Mouse (Mus musculus): ENCODE measurements at regions not wholly inside any gene's neighbourhood (a gene's known extent, or its start where the extent isn't known, plus 50 kb on each side); places are given as distances from the start of the nearest gene placed in this dataset.
A peak's percentile ranks its signal among the peaks of the same experiment; 100 is the strongest.

DNA sequence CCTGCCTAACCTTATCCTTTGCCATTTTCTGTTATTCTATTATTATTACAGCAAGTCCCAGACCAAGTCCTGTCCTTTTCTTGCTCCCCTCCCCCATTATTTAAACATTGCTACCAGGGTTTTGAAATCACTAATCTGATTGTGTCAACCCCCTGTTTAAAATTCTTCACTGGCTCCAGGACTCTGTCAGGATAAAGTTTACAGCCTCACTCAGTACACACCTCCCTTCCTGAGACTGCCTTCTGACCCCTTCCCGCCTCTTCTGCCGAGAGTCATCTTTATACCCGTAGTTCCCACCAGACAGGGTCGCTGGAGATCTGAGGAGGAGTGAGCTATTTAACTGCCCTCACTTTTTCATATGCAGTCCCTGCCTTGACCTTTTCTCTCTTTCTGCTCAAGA lies 110.3 kb upstream of the Syt6 start:
- no peak for DNase-seq

- DNase-seq = no peak
Measured at GRCm38 (mm10) chr3:103465132-103465690, 109.8 kb upstream of the Syt6 start.

DNA sequence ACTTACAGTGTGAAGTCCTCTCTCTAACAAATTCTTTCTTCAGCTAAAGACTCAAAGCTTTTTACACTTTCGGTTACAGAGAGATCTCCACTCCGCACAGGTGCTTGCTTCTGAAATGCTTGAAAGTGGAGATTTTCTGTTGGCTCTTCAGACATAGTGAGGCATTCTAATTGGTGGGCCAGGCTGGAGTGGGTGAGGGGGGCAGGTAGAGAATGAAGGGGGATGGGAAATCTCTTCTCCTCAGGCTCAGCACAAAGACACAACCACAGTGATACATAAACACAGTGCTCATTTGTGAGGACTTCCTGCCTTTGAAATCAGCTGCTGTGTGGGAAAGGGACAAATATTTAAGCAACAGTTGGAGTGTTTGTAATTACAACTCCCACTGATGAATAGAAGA lies 109.1 kb upstream of the Syt6 start:
- no peak for DNase-seq

DNA sequence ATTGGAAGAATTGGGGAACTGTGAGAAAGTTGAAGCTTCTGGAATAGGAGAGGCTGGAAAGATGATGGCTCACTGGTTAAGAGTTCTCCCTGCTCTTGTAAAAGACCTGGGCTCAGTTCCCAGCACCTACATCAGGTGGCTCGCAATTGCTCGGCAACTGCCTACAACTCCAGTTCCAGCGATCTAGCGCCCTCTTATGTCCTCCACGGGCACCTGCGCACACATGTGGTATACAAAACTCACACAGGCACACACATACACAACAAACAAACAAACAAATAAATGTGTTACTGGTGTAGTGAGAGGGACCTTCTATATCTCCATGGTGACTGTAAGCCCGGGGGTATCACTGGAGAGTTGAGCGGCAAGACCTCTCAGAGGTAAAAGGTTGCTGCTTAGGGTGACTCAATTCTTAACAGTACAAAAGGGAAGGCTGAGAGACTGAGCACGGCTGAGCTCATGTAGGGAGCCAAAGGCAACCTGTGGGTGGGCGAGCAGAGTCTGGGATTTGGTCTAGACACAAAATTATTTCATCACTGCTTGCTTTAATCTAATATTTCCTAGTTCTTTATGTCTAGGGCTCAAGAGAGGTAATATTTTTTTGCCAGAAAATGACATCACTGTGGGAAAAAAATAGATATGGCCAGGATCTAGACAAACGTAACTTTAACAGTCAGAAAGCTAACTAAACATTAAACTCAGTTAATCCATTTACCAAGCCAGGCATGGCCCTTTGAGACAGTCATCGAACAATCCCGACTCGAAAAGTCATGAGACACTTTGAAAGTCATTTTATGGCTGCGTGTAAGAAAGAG lies 104.2 kb upstream of the Syt6 start:
- DNase-seq = no peak

DNA sequence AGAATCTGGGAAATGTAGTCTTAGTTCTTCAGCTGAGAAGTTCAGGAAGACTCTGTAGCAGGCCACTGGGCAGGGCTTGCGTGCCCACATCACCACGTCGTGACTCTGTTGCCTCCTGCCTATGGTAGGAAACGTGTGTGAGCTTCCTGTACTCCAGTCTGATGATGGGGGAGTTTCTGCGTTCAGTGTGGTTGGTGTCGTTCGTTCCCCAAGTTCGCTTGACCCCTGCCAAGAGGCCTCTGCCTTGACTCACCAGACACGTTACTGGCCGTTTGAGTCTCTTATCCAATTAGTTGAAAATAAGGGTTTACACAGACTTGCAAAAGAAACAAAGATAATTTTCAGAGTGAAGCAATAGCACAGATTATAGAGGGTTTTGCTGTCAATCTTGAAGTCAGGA lies 102.4 kb upstream of the Syt6 start:
- DNase-seq = no peak

GRCm38 (mm10) chr3:103473336-103473735 lies 101.7 kb upstream of the Syt6 start:
- DNase-seq = no peak

DNA sequence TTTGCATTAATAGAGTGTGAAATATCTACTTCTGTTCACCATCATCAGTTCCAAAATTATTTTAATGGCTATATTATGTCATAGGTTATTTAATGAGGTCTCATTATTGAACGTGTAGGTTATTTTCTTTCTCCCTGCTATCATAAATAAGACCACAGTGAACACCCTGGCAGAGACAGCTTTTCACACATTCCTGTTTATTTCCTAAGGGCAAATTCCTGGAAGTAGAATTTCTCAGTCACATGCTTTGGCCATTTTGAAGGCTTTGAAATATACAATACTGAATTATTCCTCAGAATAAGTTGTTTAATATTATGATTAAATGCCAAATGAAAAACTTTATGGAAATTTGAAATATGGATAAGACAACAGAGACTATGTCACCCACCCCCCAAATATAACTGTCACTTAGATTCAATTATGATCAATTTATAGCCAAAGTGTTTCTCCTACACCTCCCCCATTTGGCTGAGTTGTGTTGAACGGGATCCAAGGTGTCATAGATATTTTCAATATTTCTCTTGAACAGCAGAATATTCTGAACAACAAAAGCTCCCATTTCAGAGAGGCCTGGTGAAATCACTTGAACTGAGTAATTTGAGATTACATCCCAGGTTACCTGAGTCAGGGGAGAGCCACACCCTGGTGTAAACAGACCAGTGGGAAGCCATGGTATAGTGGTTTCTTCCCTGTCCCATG lies 95.0 kb upstream of the Syt6 start:
- DNase-seq = no peak

DNA sequence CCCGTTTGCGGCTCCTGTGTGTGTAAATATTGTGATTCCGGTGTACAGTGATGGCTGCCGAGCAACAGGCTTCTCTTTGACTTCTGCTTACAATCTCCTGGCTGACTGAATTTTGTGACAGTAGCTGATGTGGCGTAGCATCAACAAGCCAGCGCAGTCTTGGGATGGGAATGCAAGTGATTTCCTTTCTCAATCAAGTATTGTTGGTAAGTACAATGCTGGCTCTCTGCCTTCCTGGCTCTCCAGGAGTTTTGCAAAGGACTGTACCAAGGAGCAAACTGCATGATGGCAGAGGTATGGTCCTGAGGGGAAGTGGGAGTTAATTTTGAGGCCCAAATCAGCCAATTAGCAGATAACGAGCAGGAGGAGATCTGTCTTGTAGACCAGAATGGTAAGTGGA lies 94.4 kb upstream of the Syt6 start:
- no peak for DNase-seq

DNA sequence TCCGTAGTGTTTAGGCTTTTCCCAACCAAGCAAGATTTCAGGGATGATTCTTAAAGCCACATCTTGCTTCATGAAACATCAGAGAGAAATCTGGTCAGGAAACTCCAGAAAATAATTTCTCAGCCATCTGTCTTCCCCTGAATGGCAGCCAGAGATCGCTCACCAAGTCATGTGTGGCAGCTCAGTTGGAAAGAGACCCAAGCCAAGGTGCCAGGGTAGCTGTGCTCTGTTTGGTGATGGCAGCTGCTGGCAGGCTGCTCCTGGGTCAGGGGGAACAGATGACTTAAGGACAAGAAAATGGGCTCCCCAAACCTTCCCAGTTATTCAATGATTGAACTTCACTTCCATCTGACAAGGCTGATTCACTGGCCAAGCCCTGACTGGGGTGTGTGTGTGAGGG lies 91.7 kb upstream of the Syt6 start:
- DNase-seq = peak; percentile 94 to 95

- peak; percentile 64 to 67 for DNase-seq
Measured at GRCm38 (mm10) chr3:103483762-103484161, 91.3 kb upstream of the Syt6 start.

DNA sequence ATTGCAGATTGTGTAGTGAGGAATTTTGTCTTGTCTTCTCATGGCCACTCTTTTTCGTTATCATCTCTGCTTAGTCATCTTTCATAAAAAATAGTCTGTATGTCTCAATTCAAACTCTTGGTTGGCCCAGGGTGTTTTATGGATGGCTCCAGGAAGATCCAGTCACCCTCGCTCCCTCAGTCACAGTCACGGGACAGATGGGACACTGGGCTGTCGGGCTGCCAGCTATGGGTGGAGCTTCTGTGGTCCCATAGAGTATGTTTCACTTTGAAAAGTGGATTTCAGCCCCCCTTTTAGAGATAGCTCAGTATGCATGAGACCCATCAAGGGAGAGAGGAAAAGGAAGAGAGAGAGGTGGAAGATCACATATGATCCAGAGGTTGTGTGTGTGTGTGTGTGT lies 85.2 kb upstream of the Syt6 start:
- DNase-seq = no peak

GRCm38 (mm10) chr3:103490966-103491365 lies 84.1 kb upstream of the Syt6 start:
- DNase-seq = no peak

GRCm38 (mm10) chr3:103492211-103492610 lies 82.8 kb upstream of the Syt6 start:
- no peak for DNase-seq

GRCm38 (mm10) chr3:103493623-103494022 lies 81.4 kb upstream of the Syt6 start:
- no peak for DNase-seq

DNA sequence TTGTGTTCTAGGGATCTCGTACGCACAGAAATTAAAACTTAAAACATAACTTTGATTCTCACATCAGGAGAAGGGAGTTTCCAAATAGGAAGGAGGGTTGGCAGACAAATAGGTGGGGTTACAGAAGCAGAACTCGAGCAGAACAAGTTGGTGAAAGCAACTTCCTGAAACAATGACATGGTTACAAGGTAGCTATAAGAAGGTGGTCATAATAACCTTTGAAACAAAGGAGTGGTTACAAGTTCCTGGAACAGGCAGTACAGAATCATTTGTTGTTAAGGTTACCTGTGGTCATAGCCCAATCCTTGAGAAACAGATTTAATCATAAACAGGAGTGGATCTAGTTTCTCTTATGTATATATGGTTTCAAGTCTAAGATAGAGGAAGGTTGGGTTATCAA lies 81.0 kb upstream of the Syt6 start:
- no peak for DNase-seq

DNA sequence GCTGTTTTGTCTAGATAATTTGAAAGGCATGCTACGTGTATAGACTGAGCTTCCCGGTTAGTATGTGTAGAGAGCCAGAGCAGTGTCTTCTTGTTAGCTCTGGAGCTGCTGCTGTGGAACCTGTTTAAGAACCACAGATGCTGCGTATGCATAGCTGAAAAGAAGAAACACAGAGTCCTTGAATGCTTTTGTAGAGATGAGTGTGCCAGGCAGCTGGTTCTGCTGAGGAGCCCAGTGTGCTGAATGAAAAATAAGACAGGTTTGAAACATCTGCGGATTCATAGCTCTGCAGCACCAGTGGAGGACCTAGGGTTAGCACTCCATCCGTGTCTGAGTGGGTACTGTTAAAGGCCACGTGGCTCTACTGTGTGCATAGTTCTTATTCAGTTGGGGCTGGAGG lies 78.9 kb upstream of the Syt6 start:
- DNase-seq = no peak

- DNase-seq = no peak
Measured at GRCm38 (mm10) chr3:103496683-103497082, 78.3 kb upstream of the Syt6 start.

- DNase-seq = peak; percentile 51 to 55
Measured at GRCm38 (mm10) chr3:103497696-103498095, 77.3 kb upstream of the Syt6 start.

DNA sequence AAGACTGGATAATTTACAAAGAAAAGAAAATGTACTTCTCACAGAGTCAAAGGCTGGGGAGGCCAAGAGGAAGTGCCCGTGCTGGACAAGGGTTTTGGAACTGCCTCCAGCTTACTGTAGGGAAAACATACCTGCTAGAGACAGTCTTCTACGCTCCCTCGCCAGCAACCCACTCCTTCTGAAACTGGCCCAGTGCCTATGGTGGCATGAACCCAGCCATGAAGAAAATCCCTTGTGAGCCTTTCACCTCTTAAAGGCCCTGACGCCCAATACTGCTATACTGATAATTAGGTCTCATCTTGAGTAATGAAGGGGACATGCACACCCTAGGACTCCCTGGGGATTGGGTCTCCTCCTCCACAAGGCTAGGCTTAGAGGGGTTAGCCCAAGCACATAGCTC lies 76.6 kb upstream of the Syt6 start:
- DNase-seq = peak; percentile 57 to 60

DNA sequence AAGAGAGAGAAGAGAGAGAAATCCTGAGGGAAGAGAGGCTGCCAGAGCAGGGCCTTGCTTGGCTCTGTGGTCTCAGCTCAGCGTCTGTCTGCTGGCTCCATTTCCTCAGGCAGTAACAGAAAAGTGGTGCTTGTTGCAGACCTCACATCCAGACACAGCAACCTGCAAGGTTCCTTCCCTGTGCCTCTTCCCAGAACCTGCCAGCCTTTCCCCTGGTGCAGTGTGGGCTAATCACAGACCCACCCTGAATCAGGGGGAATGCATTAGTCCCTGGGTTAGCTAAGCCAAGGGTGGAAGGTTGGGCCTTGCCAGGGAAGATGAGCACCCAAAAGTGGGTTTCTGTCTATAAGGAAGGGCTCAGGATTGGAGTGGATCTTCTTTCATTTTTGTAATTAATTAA lies 75.2 kb upstream of the Syt6 start:
- DNase-seq = peak; percentile 49 to 53

DNA sequence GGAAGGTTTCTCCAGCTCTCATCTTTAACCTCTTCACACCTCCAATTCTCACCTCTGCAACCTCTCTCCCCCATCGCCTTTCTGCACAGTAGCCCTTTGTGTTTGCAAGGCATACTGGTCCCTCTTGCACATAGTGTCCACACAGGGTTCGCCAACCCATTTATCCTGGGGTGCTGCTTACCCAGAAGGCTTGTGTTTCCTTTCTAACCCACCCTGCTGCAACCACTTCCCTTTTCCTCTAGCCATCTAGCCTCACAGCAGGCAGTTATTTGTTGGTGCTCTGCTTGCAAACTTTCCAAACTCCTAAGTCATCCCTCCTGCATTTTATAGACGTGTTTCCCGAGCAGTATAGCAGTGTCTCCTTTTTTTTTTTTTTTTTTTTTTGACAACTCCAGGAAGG lies 74.7 kb upstream of the Syt6 start:
- DNase-seq = no peak

DNA sequence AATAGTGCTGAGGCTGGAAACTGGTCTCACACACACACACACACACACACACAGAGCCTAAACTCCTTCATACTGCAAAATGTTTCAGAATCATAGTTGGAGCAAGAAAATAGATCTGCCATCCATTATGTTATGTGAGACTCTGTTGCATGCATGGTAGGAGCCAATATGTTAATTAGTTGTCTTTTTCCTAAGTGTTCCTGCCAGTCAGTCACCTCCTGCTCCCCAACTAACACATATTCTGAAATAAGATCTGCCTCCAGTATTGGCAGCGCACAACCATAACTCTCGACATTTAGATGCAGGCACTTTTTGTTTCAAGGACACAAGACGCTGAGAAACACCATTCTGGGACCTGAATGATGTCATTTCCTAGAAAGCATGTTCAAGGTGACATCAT lies 70.9 kb upstream of the Syt6 start:
- no peak for DNase-seq

- no peak for DNase-seq
Measured at GRCm38 (mm10) chr3:103513411-103513810, 61.6 kb upstream of the Syt6 start.

DNA sequence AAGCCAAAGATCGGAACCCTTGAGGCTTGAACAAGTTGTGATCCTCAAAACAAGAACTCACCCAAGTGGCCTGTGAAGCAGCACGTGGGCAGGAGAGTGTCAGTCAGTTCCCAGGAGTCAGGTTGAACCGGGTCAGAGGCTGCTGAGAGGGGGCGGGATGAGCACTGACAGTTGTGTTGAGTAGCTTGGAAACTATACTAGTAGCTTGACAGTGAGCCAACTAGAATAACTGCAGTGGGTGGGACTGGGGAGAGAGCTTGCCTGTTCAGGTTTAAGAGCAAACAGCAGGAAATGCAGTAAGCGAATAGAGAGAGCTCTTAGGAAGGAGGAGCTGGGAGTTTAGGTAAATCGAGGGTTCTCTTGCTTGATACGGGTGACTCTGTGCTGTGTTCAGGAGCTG lies 61.0 kb upstream of the Syt6 start:
- DNase-seq = no peak

Data from cerebellum, postnatal 10 days (tissue).